Mouse (Mus musculus) large intestine, adult 2 months (tissue): Measurements from ENCODE around the gene Ak5. TPM values are rescaled to one million over a fixed set of nuclear protein-coding genes. Genes with fewer than 3 reads are reported as not detected.
"Not testable (repeated sequence)": the region's sequence is repeated elsewhere in the genome, so short reads cannot be mapped to it uniquely, and the experiment has no call there.

Source experiments
- DNase-seq: peaks from one replicate; pipeline ENCODE4 v3.0.0-alpha.2; 2012; ENCODE audit warnings: low read depth, low spot score
- WGBS: fragments of 180-500 bp; shearing (Covaris S2); methylation state at CpG from one replicate; pipeline ENCODE4 v1.1.7; 2018; 5-methylcytosine and 5-hydroxymethylcytosine counted together
- polyA plus RNA-seq: library from polyadenylated mRNA; depleted of rRNA; stranded (reverse); fragments of >200 nt; gene quantifications from 2 replicates; pipeline ENCODE4 v1.2.3, GENCODE M21; 2012; rRNA removed

The Ak5 gene
- polyA plus RNA-seq = not detected in 2 replicates

- WGBS = 2% methylated on average over 5 of the region's 5 CpGs
These were observed at the start of gene Ak5 for GRCm38 (mm10) chr3:152668239-152668638. Ak5 (minus strand) TSS chr3:152668360.

GRCm38 (mm10) chr3:152713991-152714902 lies 46.1 kb upstream of the Ak5 start, which contains the start of gene Pigk:
Pigk (plus strand) TSS chr3:152714100.
- under 1% methylated on average over 48 of the region's 48 CpGs for WGBS
- DNase-seq = peak; percentile 56

More at GRCm38 (mm10) chr3:152668239-152668638, at the start of gene Ak5:
- no peak for DNase-seq

- WGBS = 68% methylated on average over 4 of the region's 4 CpGs
- no peak for DNase-seq
These were observed 44.8 kb upstream of the Ak5 start for GRCm38 (mm10) chr3:152712957-152713356.

GRCm38 (mm10) chr3:152709936-152710335 lies 41.8 kb upstream of the Ak5 start:
- WGBS = 62% methylated on average over 3 of the region's 3 CpGs
- no peak for DNase-seq

DNA sequence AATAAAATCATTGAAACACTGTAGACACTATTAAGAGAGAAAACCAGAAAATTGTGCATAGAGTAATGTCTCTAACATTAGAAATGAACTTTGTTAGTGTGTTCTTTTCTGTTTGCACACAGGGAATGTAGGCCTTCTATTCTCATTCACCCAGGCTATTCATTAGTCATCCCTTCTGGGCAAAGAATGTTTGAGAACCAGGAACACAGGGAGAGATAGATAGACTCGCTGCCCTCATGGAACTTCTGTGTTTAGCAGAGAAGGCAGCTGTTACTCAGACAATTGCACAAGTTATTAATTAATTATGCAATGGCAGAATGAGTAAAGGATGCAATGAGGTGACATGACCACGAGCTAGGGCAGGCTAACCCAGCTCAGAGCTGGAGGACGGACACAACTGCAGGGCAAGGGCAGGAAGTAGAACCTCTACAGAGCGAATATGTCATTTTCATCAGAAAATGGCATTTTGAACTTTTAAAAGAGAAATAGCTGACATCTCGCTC lies 39.2 kb upstream of the Ak5 start:
- no peak for DNase-seq
- WGBS = 79% methylated on average over 5 of the region's 5 CpGs

DNA sequence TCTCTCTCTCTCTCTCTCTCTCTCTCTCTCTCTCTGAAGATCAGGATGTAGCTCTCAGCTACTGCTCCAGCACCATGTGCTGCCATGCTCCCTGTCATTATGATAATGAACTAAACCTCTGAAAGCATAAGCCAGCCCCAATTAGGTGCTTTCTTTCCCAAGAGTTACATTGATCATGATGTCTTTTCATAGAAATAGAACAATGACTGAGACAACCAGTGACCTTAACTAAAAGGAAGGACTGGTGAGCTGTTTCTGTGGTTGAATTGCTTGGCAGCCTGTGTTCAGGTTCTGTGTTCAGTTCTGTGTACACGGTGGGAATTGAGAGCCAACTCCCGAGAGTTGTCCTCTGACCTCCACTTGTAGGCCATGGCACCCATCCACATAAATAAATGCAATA lies 38.7 kb upstream of the Ak5 start:
- 84% methylated on average over 2 of the region's 2 CpGs for WGBS
- DNase-seq = no peak

DNA sequence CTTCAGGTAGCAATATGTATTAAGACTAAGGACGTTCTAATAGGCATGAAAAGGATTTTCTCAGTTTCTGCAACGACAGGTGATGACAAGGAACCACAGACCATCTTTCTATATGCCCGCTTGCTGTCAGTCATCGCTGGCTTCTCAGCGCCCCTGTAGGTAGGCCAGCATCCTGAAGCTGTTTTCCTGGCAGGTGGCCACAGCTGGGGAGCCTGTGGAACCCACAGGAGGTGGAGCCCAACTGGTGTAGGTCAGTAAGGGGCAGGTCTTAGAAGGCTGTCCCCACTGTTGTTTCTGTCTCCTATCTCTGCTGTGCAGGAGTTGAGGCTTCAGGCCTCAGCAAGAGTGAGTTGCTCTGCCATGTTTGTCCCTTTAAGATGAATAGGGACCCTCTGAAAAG lies 37.7 kb upstream of the Ak5 start:
- no peak for DNase-seq
- 78% methylated on average over 5 of the region's 5 CpGs for WGBS

DNA sequence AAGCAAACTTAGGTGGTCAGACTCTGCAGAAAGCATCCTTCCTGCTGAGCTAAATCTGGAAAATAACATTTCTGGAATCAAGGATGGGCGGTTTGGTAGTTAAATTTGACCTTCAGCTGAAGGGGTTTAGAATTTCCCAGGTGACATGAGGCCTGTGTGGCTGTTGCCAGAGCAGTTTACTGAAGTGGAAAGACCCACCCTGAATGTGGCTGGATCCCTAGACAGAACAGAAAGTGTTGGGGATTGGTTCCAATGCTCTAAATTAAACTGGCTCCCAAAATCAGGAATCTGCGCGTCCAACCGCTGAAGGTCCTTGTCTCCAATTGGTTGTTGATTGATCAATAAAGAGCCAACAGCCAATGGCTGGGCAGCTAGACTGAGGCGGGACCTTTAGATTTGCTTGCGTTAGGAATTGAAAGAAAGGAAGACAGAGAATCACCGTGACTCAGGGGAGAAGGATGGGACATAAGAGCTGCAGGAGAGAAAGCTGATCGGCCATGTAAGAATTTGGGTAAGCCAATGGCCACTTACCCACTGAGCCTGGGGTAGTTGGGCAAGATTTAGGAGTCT lies 34.2 kb upstream of the Ak5 start:
- WGBS = 52% methylated on average over 8 of the region's 8 CpGs
- DNase-seq = no peak

GRCm38 (mm10) chr3:152701536-152701935 lies 33.4 kb upstream of the Ak5 start:
- WGBS = 88% methylated on average over 8 of the region's 8 CpGs
- not testable (repeated sequence) for DNase-seq

DNA sequence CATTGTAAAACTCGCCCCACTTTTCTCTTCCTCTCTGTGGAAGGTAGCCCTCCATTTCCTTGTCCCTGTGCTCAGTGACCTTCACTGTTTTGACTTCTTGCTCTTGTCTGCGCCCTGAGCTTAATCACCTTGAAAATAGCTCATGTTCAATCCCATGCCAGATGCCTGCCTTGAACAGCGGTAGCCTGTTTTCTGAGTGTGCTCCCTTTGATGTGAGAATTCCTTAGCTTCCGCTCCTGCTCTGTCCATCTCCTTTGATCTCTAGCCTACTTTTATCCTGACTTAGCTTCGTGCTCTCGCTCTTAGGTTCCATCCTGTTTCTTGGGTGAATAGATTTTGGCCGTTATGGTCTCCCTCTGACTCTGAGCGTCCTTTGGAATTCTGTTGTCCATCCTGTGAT lies 31.1 kb upstream of the Ak5 start:
- DNase-seq = no peak
- WGBS = 60% methylated on average over 8 of the region's 8 CpGs

GRCm38 (mm10) chr3:152698017-152698416 lies 29.9 kb upstream of the Ak5 start:
- WGBS = 65% methylated on average over 5 of the region's 5 CpGs
- DNase-seq = no peak

DNA sequence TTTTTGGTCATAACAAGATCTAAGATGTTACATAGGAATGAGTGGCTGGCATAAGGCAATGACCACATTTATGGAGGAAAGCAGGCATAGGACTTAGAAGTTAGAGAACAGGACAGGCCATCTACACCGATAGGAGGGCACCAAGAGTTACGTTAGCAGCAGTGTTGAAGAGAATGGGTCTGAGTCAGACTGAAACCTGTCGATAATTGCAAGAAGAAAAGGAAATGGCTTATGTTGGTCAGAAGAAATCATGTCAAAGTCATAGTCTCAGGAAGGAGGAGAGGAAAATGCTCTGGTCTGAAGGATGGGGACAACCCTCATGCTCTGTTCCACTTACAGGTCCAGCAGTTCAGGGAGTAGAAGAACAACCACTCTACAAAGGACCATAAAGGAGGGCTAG lies 26.8 kb upstream of the Ak5 start:
- whole genome bisulfite sequencing = 87% methylated on average over 3 of the region's 3 CpGs
- no peak for DNase-seq

DNA sequence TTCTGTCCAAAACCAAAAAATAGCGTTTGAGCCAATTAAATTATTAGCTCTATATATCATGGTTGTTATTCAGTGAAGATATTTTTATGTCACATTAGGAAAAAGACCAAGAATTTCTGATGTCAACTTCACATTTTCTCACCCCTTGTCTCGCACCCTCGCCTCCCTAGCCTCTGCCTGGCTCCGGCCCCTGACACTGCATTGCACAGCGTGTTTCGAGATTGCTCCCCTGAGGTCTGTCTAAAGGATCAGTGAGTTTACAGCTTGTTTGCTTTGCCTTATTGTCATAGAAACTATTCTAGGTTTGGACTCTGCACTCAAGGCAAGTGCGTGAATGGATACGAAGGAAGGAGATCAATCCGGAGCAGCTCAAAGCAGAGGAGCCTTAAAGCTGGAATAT lies 20.9 kb upstream of the Ak5 start:
- 28% methylated on average over 9 of the region's 9 CpGs for WGBS
- DNase-seq = no peak

- DNase-seq = no peak
- WGBS = 68% methylated on average over 5 of the region's 5 CpGs
These were observed 20.4 kb upstream of the Ak5 start for GRCm38 (mm10) chr3:152688532-152688931.

- 48% methylated on average over 6 of the region's 6 CpGs for WGBS
These were observed 6.5 kb upstream of the Ak5 start for GRCm38 (mm10) chr3:152674663-152675062.

GRCm38 (mm10) chr3:152669783-152670182 lies 1.6 kb upstream of the Ak5 start:
- no peak for DNase-seq
- 78% methylated on average over 3 of the region's 3 CpGs for WGBS

More at GRCm38 (mm10) chr3:152674663-152675062, 6.5 kb upstream of the Ak5 start:
- no peak for DNase-seq

- DNase-seq = no peak
- WGBS = 90% methylated on average over 2 of the region's 2 CpGs
These were observed 633 bp upstream of the Ak5 start for GRCm38 (mm10) chr3:152668793-152669192.

- WGBS = 1% methylated on average over 82 of the region's 82 CpGs
- no peak for DNase-seq
These were observed 576 bp downstream of the Ak5 start for GRCm38 (mm10) chr3:152667356-152668211.

- no peak for DNase-seq
- 3% methylated on average over 16 of the region's 16 CpGs for WGBS
These were observed 1.2 kb downstream of the Ak5 start for GRCm38 (mm10) chr3:152666991-152667355.

DNA sequence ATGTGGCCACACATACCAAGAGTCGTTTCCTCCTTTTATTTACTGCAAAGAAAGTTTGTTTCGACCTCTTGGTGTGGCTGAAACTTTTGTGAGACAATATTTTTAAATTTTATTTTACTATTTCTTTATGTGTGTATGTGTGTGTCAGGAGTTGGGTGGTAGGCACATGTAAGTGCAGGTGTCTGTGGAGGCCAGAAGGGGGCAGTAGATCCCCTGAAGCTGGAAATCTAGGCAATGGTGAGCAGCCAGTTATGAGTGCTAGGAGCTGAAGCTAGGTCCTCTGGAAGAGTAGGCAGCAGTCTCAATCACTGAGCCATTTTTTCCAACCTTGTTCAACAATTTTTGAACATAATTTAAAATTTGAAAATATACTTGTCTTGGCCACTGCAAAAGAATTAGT lies 9.6 kb downstream of the Ak5 start:
- no peak for DNase-seq
- 83% methylated on average over 2 of the region's 2 CpGs for WGBS
